Mouse (Mus musculus) embryonic facial prominence, embryonic 14.5 days (tissue): ENCODE measurements around the gene Josd2. TPM values are rescaled to one million over a fixed set of nuclear protein-coding genes. Genes with fewer than 3 reads are reported as not detected.

Experiments
- ATAC-seq: fragments of 200-750 bp; cut with Nextera tagmentation; 2 replicates; pipeline ENCODE4 v1.8.0; 2017; ENCODE audit warnings: low read depth, moderate number of reproducible peaks, moderate TSS enrichment
- DNase-seq: peaks from one replicate; pipeline ENCODE4 v3.0.0-alpha.2; 2015; ENCODE audit warnings: low spot score
- H3K27ac ChIP-seq: fragments of 300-500 bp; sonication (generic); replicated peaks from 2 replicates; pipeline ENCODE4 v1.5.1; 2014; ENCODE audit warnings: low read depth, mild to moderate bottlenecking, low read length, moderate library complexity
- H3K27me3 ChIP-seq: fragments of 300-500 bp; sonication (generic); replicated peaks from 2 replicates; pipeline ENCODE4 v1.6.1; 2014; ENCODE audit warnings: low read length; ENCODE audit not compliant: control insufficient read depth, insufficient read depth
- H3K36me3 ChIP-seq: fragments of 300-500 bp; sonication (generic); 2 replicates; pipeline ENCODE4 v1.6.1; 2014; ENCODE audit warnings: low read length, mixed read lengths; ENCODE audit not compliant: control insufficient read depth, insufficient read depth
- H3K4me1 ChIP-seq: fragments of 300-500 bp; sonication (generic); 2 replicates; pipeline ENCODE4 v1.6.1; 2014; ENCODE audit warnings: antibody characterized with exemption, low read length; ENCODE audit not compliant: control insufficient read depth, insufficient read depth
- H3K4me2 ChIP-seq: fragments of 300-500 bp; sonication (generic); 2 replicates; pipeline ENCODE4 v1.6.1; 2014; ENCODE audit warnings: low read depth, mild to moderate bottlenecking, low read length, moderate library complexity, mixed read lengths
- H3K4me3 ChIP-seq: fragments of 300-500 bp; sonication (generic); 2 replicates; pipeline ENCODE4 v1.5.1; 2014; ENCODE audit warnings: low read depth, mild to moderate bottlenecking, low read length
- H3K9ac ChIP-seq: fragments of 300-500 bp; sonication (generic); 2 replicates; pipeline ENCODE4 v1.6.1; 2014; ENCODE audit warnings: low read depth, mild to moderate bottlenecking, low read length, moderate library complexity, mixed read lengths
- H3K9me3 ChIP-seq: fragments of 300-500 bp; sonication (generic); 2 replicates; pipeline ENCODE4 v1.6.1; 2016; ENCODE audit warnings: low read length; ENCODE audit not compliant: control insufficient read depth
- WGBS: fragments of 180-500 bp; shearing (Covaris S2); extraction: QIAGEN DNeasy Blood & Tissue Kit; methylation state at CpG from one replicate; pipeline ENCODE4 v1.1.7; 2014; 5-methylcytosine and 5-hydroxymethylcytosine counted together
- polyA plus RNA-seq: library from polyadenylated mRNA; unstranded; fragments of >200 nt; fragmentation: Nextera tagmentation; extraction: Ambion mirVana; gene quantifications from 2 replicates; pipeline ENCODE4 v1.2.1, GENCODE M21; 2014

Josd2 gene
- polyA plus RNA-seq, 1 experiment from 2014 or later = 91.2 TPM

DNA sequence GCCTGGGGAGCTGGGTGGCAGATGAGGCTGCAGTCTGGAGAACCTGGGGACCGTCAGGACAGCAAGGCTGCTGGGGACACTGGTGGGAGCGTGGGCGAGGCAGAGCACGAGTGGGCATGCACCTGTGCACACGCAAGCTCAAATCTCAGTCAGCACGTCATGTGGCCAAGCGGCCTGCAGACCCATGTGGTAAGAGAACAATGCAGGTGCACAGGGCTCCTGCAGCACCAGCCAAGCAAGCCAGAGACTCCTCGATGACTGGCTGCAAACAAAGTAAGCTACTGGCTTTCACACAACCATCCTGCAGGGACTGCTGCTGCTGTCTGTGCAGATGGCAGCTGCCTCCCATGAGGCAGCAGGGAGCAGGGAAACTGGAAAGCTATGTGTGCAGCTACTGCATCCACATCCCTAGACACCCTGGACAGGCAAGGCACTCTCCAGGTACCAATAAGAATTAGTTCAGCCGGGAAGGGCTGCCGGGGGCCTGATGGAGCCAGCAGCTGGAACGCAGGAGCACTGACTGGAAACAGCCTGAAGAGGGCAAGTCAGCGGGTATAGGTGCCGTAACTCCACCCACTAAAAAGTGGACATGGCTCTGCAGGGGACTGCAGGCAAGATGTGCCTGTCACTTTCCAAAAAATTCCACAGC lies 19.3 kb downstream of the Josd2 start:
- Histone ChIP-seq H3K4me3 (no peak overlapping the region), H3K9ac (no peak overlapping the region), H3K4me1 (no peaks in the 10 kb centered on the region), H3K4me2 (no peak overlapping the region), H3K27me3 (0 out of 2 replicates have a peak, but pooled peaks cover 4% of the 10 kb centered on the region), H3K9me3 (no peaks in the 10 kb centered on the region), H3K36me3 (peaks cover 29% of the 10 kb centered on the region), H3K27ac (no peak overlapping the region)
- ATAC-seq = 0 out of 2 replicates have a peak, but pooled peaks have one; percentile 6
- 61% methylated on average over 13 of the region's 13 CpGs for WGBS
- no peak for DNase-seq

DNA sequence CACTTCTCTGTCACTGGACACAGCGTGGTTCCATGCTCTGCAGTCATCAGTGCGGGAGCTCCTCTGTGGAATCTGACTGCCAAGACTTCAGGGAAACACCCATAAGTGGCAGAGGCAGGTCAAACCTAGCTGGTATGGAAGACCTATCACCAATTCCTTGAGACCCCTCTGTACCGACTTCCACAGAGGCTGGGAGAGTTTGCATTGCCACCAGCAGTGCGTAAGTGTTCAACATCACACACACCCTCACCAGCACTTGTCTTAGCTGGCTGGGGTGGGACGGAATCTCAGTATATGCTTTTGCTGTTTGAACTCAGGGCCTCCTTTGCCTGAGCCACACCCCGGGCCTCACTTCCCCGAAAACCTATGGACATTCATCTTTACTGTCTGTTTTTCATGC lies 20.2 kb downstream of the Josd2 start:
- ATAC-seq = no peak
- H3K4me2 ChIP-seq = no peak overlapping the region
- 93% methylated on average over 7 of the region's 7 CpGs for WGBS

DNA sequence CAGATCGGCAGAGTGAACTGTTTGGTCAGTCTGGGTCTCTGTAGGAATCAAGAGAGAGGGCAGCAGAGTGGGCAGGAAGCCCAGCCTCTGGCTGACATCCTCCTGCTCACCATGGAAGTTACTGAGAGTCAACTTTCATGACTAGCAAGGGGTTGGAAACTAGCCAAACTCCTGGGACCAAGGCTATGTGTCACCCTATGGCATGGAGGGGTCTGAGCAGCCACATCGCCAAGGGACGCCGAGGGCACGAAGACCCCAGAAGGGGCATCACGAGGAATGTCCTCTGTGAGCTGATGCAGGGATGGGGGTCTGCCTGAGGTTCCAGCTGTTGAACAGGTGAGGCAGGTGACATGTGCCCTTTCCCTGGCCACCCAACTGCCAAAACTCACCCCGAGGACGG lies 20.8 kb downstream of the Josd2 start:
- Histone ChIP-seq H3K27me3 (no peaks in the 10 kb centered on the region), H3K9me3 (no peaks in the 10 kb centered on the region), H3K4me3 (no peak overlapping the region), H3K36me3 (peaks cover 44% of the 10 kb centered on the region), H3K4me1 (no peaks in the 10 kb centered on the region), H3K27ac (no peak overlapping the region), H3K9ac (no peak overlapping the region), H3K4me2 (no peak overlapping the region)
- ATAC-seq (no peak), DNase-seq (no peak)
- WGBS = 91% methylated on average over 8 of the region's 8 CpGs

More for the DNA sequence above, 20.2 kb downstream of the Josd2 start:
- no peaks in the 10 kb centered on the region for H3K4me1 ChIP-seq
- no peak overlapping the region for H3K4me3 ChIP-seq
- H3K9me3 ChIP-seq = no peaks in the 10 kb centered on the region
- H3K36me3 ChIP-seq = peaks cover 38% of the 10 kb centered on the region
- H3K9ac ChIP-seq = no peak overlapping the region
- no peak for DNase-seq
- H3K27me3 ChIP-seq = no peaks in the 10 kb centered on the region
- H3K27ac ChIP-seq = no peak overlapping the region

DNA sequence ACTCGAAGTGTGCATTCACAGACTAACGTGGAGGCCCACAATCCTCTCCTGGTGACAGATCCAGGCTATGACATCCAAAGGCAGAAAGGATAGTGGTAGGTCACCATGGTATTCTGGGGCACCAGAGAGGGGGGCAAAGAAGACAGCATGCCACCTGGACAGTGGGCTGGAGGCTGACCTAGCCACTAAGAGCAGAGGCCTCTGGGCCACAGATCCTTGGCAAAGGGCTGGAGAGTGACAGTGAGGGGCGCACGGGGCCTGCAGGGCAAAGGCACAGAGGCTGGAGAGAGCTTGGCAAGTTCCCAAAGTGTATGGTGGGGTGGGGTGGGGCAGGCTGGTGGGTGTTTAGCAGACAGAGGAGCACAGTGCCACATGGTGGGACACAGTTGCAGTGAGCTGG lies 22.5 kb downstream of the Josd2 start:
- H3K27ac ChIP-seq = no peak overlapping the region
- no peak for ATAC-seq
- H3K9me3 ChIP-seq = no peaks in the 10 kb centered on the region
- H3K4me3 ChIP-seq = no peak overlapping the region
- no peaks in the 10 kb centered on the region for H3K27me3 ChIP-seq
- no peak overlapping the region for H3K4me2 ChIP-seq
- peaks cover 54% of the 10 kb centered on the region for H3K36me3 ChIP-seq
- H3K4me1 ChIP-seq = peaks cover 2% of the 10 kb centered on the region
- 91% methylated on average over 4 of the region's 4 CpGs for WGBS
- H3K9ac ChIP-seq = no peak overlapping the region
- DNase-seq = no peak

DNA sequence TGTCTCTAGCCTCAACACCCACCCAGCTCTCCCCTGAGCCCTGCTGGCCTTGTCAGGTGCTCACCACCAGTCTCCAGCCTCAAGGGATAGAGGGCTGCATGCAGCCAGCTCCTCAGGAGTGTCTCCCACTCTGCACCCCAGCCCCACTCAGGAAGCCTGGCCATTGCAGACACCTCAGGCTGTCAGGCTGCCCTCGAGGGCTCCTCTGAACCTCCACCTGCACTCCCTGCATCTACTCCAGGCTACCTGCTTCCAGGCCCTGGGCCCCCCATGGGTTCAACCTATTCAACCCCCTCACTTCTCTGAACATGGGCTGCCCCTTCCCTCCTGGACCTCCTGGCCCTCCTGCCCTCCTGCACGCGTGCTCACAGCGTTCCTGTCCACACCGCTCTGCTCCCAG lies 23.6 kb downstream of the Josd2 start:
- no peak overlapping the region for H3K4me3 ChIP-seq
- DNase-seq (no peak), ATAC-seq (no peak)
- H3K4me2 ChIP-seq = no peak overlapping the region
- H3K9me3 ChIP-seq = no peaks in the 10 kb centered on the region
- H3K9ac ChIP-seq = no peak overlapping the region
- H3K4me1 ChIP-seq = peaks cover 7% of the 10 kb centered on the region
- no peaks in the 10 kb centered on the region for H3K27me3 ChIP-seq
- H3K36me3 ChIP-seq = peaks cover 54% of the 10 kb centered on the region
- WGBS = 93% methylated on average over 5 of the region's 5 CpGs
- no peak overlapping the region for H3K27ac ChIP-seq

DNA sequence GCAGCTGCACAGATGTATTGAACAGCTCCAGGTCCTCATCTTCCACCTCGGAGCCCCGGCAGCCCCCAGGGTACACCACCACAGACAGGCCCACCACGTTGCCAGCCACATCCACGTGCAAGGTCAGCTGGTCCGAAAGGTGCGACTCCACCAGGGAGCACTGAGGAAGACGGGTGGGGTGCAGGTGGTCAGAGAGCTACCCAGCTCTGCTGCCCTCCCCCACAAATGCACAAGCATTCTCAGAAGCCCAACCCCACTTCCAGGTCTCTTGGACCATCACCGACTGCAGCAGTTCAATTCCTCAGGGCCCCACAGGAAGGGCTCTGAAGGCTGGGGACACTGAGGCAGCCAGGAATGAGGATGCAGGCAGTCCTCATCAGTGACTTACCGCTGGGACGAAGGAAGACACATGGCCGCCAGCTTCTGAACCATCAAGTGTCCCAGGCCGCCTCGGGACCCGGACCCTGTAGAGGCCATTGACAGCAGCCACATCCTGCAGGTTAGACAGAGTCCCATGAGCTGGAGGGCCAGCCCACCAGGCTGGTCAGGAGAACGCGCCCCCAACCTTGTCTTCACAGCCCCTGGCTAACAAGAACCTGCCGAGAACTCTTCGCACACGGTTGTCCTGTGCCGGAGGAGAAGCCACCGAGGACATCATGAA lies 24.5 kb downstream of the Josd2 start:
- DNase-seq (no peak), ATAC-seq (no peak)
- Histone ChIP-seq H3K36me3 (peaks cover 54% of the 10 kb centered on the region), H3K27me3 (no peaks in the 10 kb centered on the region), H3K9ac (no peak overlapping the region), H3K27ac (no peak overlapping the region), H3K4me3 (no peak overlapping the region), H3K9me3 (no peaks in the 10 kb centered on the region), H3K4me2 (no peak overlapping the region), H3K4me1 (peaks cover 7% of the 10 kb centered on the region)
- 92% methylated on average over 19 of the region's 21 CpGs for WGBS

DNA sequence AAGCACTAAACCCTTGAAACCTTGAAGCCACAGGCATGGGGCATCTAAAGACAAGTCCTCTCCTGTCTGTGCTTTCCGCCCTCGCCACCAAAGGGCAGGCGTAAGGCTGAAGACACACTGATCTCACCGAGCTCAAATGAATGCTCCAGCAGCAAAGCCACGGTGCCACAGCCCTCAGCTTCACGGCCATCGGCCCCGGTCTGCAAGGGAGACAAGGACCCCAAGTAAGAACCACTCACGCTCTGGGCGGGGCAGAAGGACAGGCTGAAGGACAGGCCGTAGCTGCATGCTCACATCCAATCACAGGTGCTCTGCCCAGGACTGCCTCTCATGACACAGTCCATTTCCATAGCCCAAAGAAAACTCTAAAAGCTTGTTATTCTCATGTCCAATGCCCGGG lies 26.9 kb downstream of the Josd2 start:
- no peaks in the 10 kb centered on the region for H3K9me3 ChIP-seq
- ATAC-seq (no peak), DNase-seq (no peak)
- no peak overlapping the region for H3K4me3 ChIP-seq
- no peak overlapping the region for H3K4me2 ChIP-seq
- H3K27me3 ChIP-seq = no peaks in the 10 kb centered on the region
- H3K36me3 ChIP-seq = peaks cover 43% of the 10 kb centered on the region
- no peak overlapping the region for H3K9ac ChIP-seq
- peaks cover 7% of the 10 kb centered on the region for H3K4me1 ChIP-seq
- WGBS = 94% methylated on average over 12 of the region's 12 CpGs
- no peak overlapping the region for H3K27ac ChIP-seq

DNA sequence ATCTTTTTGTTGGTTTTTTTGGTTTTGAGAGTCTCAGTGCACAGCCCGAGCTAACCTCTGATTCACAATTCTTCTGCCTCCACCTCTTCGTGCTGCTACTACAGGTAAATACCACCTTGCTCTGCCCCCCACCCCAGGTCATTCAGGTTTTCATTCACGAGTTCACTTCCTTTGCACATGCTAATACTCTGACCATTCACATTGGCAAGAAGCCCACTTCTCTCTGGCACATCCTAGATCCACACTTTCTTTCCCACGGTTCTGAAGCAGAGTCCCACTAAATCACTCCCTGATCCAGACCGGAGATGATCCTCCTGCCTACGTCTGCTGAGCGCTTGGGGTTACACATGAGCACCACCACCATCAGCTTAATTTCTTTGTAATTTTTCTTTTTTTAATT lies 27.3 kb downstream of the Josd2 start:
- Histone ChIP-seq H3K9ac (no peak overlapping the region), H3K4me1 (peaks cover 7% of the 10 kb centered on the region), H3K9me3 (no peaks in the 10 kb centered on the region), H3K4me2 (peak overlapping the region; percentile 85), H3K27me3 (no peaks in the 10 kb centered on the region), H3K4me3 (peak overlapping the region; percentile 76), H3K27ac (no peak overlapping the region), H3K36me3 (peaks cover 43% of the 10 kb centered on the region)
- 84% methylated on average over 7 of the region's 7 CpGs for WGBS
- ATAC-seq (no peak), DNase-seq (no peak)
